Mouse (Mus musculus): ENCODE results near the gene Timm8a1.

Timm8a1 gene

GRCm38 (mm10) chrX:134525260-134525659 is 16.4 kb downstream of the Timm8a1 start:
- no peak for DNase-seq (ENCODE audit: low spot score in 2 of 2)

GRCm38 (mm10) chrX:134523772-134524171 is 17.9 kb downstream of the Timm8a1 start:
- no peak for DNase-seq (ENCODE audit: low spot score in 2 of 2)

GRCm38 (mm10) chrX:134509473-134509872 is 32.2 kb downstream of the Timm8a1 start:
- no peak for DNase-seq (ENCODE audit: low spot score in 2 of 2)

- DNase-seq (ENCODE audit: low spot score in 2 of 2), result no peak
Measured at GRCm38 (mm10) chrX:134507977-134508376, 33.7 kb downstream of the Timm8a1 start.

GRCm38 (mm10) chrX:134500651-134501050 is 41.0 kb downstream of the Timm8a1 start:
- no peak for DNase-seq (ENCODE audit: low spot score in 2 of 2)
